Mouse (Mus musculus) MEL (cell line): ENCODE data around the gene Ostf1.

ENCODE experiments used
- CTCF ChIP-seq, 3 experiments: IDR thresholded peaks in 2 of 3; conservative IDR thresholded peaks in 1 of 3; 2 replicates each; pipeline ENCODE4 v1.5.1; 2011 to 2012; ENCODE audit warnings: low read length in 3 of 3, low read depth in 2 of 3, mild to moderate bottlenecking in 2 of 3, improper control_type of control experiment in 1 of 3, inconsistent platforms in 1 of 3, mixed read lengths in 1 of 3, moderate library complexity in 1 of 3; ENCODE audit not compliant: control insufficient read depth in 1 of 3, insufficient read depth in 1 of 3, poor library complexity in 1 of 3, severe bottlenecking in 1 of 3
- EP300 ChIP-seq, 2 experiments: IDR thresholded peaks; 2 replicates each; pipeline ENCODE4 v1.6.1; 2011; ENCODE audit warnings: improper control_type of control experiment in 2 of 2, low read length in 2 of 2, low read depth in 1 of 2, mild to moderate bottlenecking in 1 of 2
- GATA1 ChIP-seq: IDR thresholded peaks from 2 replicates; pipeline ENCODE4 v1.6.1; 2011; ENCODE audit warnings: low read depth, low read length, improper control_type of control experiment
- JUND ChIP-seq: IDR thresholded peaks from 2 replicates; pipeline ENCODE4 v1.6.1; 2011; ENCODE audit warnings: low read depth, mild to moderate bottlenecking, improper control_type of control experiment, low read length
- MAFK ChIP-seq: IDR thresholded peaks from 2 replicates; pipeline ENCODE4 v1.6.1; 2011; ENCODE audit warnings: low read depth, mild to moderate bottlenecking, low read length, improper control_type of control experiment, borderline replicate concordance
- NELFE ChIP-seq: IDR thresholded peaks from 2 replicates; pipeline ENCODE4 v1.6.1; 2011; ENCODE audit warnings: low read depth, low read length, improper control_type of control experiment
- POLR2A ChIP-seq, 2 experiments: IDR thresholded peaks; 2 replicates each; pipeline ENCODE4 v1.6.1; 2011 to 2012; ENCODE audit warnings: low read length in 2 of 2, mild to moderate bottlenecking in 2 of 2, control low read depth in 1 of 2, improper control_type of control experiment in 1 of 2, low read depth in 1 of 2, moderate library complexity in 1 of 2; ENCODE audit not compliant: control insufficient read depth in 1 of 2, insufficient read depth in 1 of 2, poor library complexity in 1 of 2
- SIN3A ChIP-seq: IDR thresholded peaks from 2 replicates; pipeline ENCODE4 v1.6.1; 2012; ENCODE audit warnings: low read length, improper control_type of control experiment, inconsistent platforms
- TAL1 ChIP-seq: IDR thresholded peaks from 2 replicates; pipeline ENCODE4 v1.6.1; 2012; ENCODE audit warnings: mild to moderate bottlenecking, inconsistent platforms, low read length, moderate library complexity, mixed read lengths
- UBTF ChIP-seq: IDR thresholded peaks from 2 replicates; pipeline ENCODE4 v1.6.1; 2012; ENCODE audit warnings: low read depth, mild to moderate bottlenecking, inconsistent platforms, low read length, improper control_type of control experiment, moderate library complexity, borderline replicate concordance; ENCODE audit not compliant: insufficient read depth
- USF1 ChIP-seq: IDR thresholded peaks from 2 replicates; pipeline ENCODE4 v1.6.1; 2014; ENCODE audit warnings: low read depth, mild to moderate bottlenecking, inconsistent platforms, low read length, improper control_type of control experiment, moderate library complexity
- ZC3H11A ChIP-seq: IDR thresholded peaks from 2 replicates; pipeline ENCODE4 v1.6.1; 2012; ENCODE audit warnings: low read depth, mild to moderate bottlenecking, inconsistent platforms, low read length, improper control_type of control experiment
- ZMIZ1 ChIP-seq: IDR thresholded peaks from 2 replicates; pipeline ENCODE4 v1.6.1; 2012; ENCODE audit warnings: low read depth, mild to moderate bottlenecking, inconsistent platforms, low read length, improper control_type of control experiment, moderate library complexity

DNA sequence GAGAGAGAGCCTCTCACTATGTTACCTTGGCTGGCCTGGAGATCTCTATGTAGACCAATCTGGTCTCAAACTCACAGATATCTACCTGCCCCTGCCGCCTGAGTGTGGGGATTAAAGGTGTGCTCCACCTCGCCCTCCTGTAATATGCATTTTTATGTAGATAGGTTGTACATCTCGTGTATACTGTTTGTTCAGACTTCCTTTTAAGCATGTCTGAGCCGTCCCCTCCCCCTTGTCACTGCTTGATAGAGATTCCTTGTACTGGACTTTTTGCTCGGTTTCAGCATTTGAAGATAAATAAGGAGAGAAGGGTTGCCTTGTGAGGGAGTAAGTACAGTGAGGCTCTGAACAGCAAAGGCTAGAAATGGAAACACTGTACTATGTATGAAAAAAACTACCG is 21.4 kb upstream of the Ostf1 start:
- TF ChIP-seq POLR2A (IDR thresholded peaks at IDR 0.05; ENCODE audit: control insufficient read depth in 1 of 2, insufficient read depth in 1 of 2, low read depth in 1 of 2, low read length in 2 of 2, poor library complexity in 1 of 2) (no peak), ZC3H11A (no peak), MAFK (no peak), JUND (no peak), SIN3A (no peak), USF1 (no peak), ZMIZ1 (no peak), GATA1 (no peak), NELFE (no peak), CTCF (IDR thresholded peaks at IDR 0.05 in 2 of 3, conservative IDR thresholded peaks at IDR 0.05 in 1 of 3; ENCODE audit: control insufficient read depth in 1 of 3, insufficient read depth in 1 of 3, low read depth in 2 of 3, low read length in 3 of 3, poor library complexity in 1 of 3, severe bottlenecking in 1 of 3) (no peak), EP300 (IDR thresholded peaks at IDR 0.05; ENCODE audit: low read depth in 1 of 2, low read length in 2 of 2) (peak; percentile 8 to 47; a peak in 2 of 4 replicates), UBTF (no peak), TAL1 (no peak)
